Mouse (Mus musculus): ENCODE data around the gene Elf2.

GRCm38 (mm10) chr3:51209503-51210314 is 130.8 kb downstream of the Elf2 start:
- TF ChIP-seq CTCF (IDR thresholded peaks at IDR 0.05; ENCODE audit: low read depth, low read length) (no peak), GATA1 (IDR thresholded peaks at IDR 0.05; ENCODE audit: borderline replicate concordance, low read length) (no peak), POLR2AphosphoS5 (IDR thresholded peaks at IDR 0.05; ENCODE audit: insufficient replicate concordance, low read depth, low read length) (no peak), TAL1 (conservative IDR thresholded peaks at IDR 0.05; ENCODE audit: low read depth, low read length) (no peak), GATA2 (IDR thresholded peaks at IDR 0.05; ENCODE audit: borderline replicate concordance, low read depth, low read length) (no peak)

All from G1E (cell line).